Mouse (Mus musculus): ENCODE data around the gene Csf3. TPM values are rescaled to one million over a fixed set of nuclear protein-coding genes. Genes with fewer than 3 reads are reported as not detected.
A peak's percentile ranks its signal among the peaks of the same experiment; 100 is the strongest.
"Not testable (repeated sequence)": the region's sequence is repeated elsewhere in the genome, so short reads cannot be mapped to it uniquely, and the experiment has no call there.

The Csf3 gene
- polyA plus RNA-seq (2015; fragmentation: Nextera tagmentation; extraction: Ambion mirVana): 0.19 TPM in 1 of 2 replicates, not detected in the other

- DNase-seq (ENCODE audit: low spot score) (no peak), ATAC-seq (no peak)
- no peaks in the 10 kb centered on the region for H3K9me3 ChIP-seq (ENCODE audit: low read length)
- TF ChIP-seq EP300 (IDR thresholded peaks at IDR 0.05) (no peak), CTCF (IDR thresholded peaks at IDR 0.05) (no peak)
- no peaks in the 10 kb centered on the region for H3K27me3 ChIP-seq (replicated peaks; ENCODE audit: insufficient read depth, low read length)
- H3K36me3 ChIP-seq (ENCODE audit: insufficient read depth, low read length): no peaks in the 10 kb centered on the region
- no peak within 1 kb of the TSS for H3K27ac ChIP-seq (ENCODE audit: low read length)
- H3K9ac ChIP-seq (replicated peaks; ENCODE audit: low read depth): no peak within 1 kb of the TSS
- WGBS: 41% methylated on average over 10 of the region's 10 CpGs
- no peak within 1 kb of the TSS for H3K4me2 ChIP-seq (replicated peaks; ENCODE audit: low read depth, low read length)
- H3K4me3 ChIP-seq (ENCODE audit: low read depth, low read length): no peak within 1 kb of the TSS
- no peaks in the 10 kb centered on the region for H3K4me1 ChIP-seq (ENCODE audit: insufficient read depth, low read depth, low read length)
Measured at GRCm38 (mm10) chr11:98701213-98701670, at the start of gene Csf3. TSS of gene Csf3 (plus strand) at chr11:98701263.

DNA sequence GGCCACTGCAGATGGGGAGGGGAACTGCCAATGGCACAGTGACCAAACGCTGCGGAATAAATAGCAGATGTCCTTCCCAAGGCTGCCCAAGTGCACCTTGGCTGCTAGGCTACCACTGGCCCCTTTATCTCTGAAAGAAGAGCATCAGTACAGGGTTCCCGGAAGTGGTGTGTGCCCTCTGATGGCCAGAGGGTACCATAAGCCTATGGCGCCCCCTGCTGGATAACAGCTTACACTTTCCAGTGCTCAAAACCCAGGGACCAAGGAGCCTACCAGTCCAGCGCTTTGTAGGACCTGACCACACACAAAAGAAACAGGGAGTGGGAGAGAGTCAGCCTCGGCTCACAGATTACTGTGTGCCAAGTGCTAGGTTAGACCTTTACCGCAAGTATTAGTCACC is 46.0 kb upstream of the Csf3 start:
- H3K4me2 ChIP-seq (replicated peaks; ENCODE audit: low read depth, low read length); H3K27ac ChIP-seq (ENCODE audit: low read length); H3K4me1 ChIP-seq (ENCODE audit: insufficient read depth, low read depth, low read length); H3K4me3 ChIP-seq (ENCODE audit: low read depth, low read length); ATAC-seq; H3K9me3 ChIP-seq (ENCODE audit: low read length); H3K27me3 ChIP-seq (replicated peaks; ENCODE audit: insufficient read depth, low read length); H3K36me3 ChIP-seq (ENCODE audit: insufficient read depth, low read length); H3K9ac ChIP-seq (replicated peaks; ENCODE audit: low read depth): not testable (repeated sequence)
- peak; percentile 78 for TF ChIP-seq CTCF (IDR thresholded peaks at IDR 0.05)
- peak; percentile 79 for DNase-seq (ENCODE audit: low spot score)
- 16% methylated on average over 7 of the region's 7 CpGs for WGBS

DNA sequence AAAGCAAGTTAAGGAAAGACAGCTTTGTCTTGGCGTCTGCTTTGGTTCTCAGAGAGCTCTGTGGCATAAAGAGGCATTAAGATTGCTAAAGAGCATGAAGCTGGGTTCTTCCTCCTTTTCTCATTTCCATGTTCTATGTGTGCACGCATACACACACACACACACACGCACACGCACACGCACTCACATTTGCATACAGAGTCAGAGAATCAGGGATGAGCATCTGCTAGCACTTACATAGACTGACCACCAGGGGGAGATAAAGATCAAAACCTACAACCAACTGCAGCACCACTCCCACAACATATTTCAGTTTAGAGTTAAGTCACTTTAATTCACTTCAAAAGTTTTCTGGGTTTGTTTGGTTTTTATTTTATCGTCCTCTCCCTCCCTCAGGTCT is 40.5 kb upstream of the Csf3 start:
- H3K9me3 ChIP-seq (ENCODE audit: low read length): no peaks in the 10 kb centered on the region
- DNase-seq (ENCODE audit: low spot score) (peak; percentile 86), ATAC-seq (peak; percentile 67)
- no peaks in the 10 kb centered on the region for H3K36me3 ChIP-seq (ENCODE audit: insufficient read depth, low read length)
- H3K4me1 ChIP-seq (ENCODE audit: insufficient read depth, low read depth, low read length): no peaks in the 10 kb centered on the region
- TF ChIP-seq CTCF (IDR thresholded peaks at IDR 0.05) (peak; percentile 87), EP300 (IDR thresholded peaks at IDR 0.05) (no peak)
- H3K4me2 ChIP-seq (replicated peaks; ENCODE audit: low read depth, low read length): no peak overlapping the region
- no peak overlapping the region for H3K9ac ChIP-seq (replicated peaks; ENCODE audit: low read depth)
- H3K4me3 ChIP-seq (ENCODE audit: low read depth, low read length): no peak overlapping the region
- no peak overlapping the region for H3K27ac ChIP-seq (ENCODE audit: low read length)
- 7% methylated on average over 6 of the region's 6 CpGs for WGBS
- H3K27me3 ChIP-seq (replicated peaks; ENCODE audit: insufficient read depth, low read length): no peaks in the 10 kb centered on the region

GRCm38 (mm10) chr11:98664091-98664490 is 37.0 kb upstream of the Csf3 start, which contains the start of gene Gsdma:
TSS of gene Gsdma (plus strand) at chr11:98664351.
- Histone ChIP-seq H3K27ac (ENCODE audit: low read length) (no peak within 1 kb of the TSS), H3K9ac (replicated peaks; ENCODE audit: low read depth) (no peak within 1 kb of the TSS), H3K4me2 (replicated peaks; ENCODE audit: low read depth, low read length) (no peak within 1 kb of the TSS), H3K36me3 (ENCODE audit: insufficient read depth, low read length) (no peaks in the 10 kb centered on the region), H3K27me3 (replicated peaks; ENCODE audit: insufficient read depth, low read length) (no peaks in the 10 kb centered on the region), H3K4me3 (ENCODE audit: low read depth, low read length) (no peak within 1 kb of the TSS), H3K9me3 (ENCODE audit: low read length) (no peaks in the 10 kb centered on the region), H3K4me1 (ENCODE audit: insufficient read depth, low read depth, low read length) (no peaks in the 10 kb centered on the region)
- DNase-seq (ENCODE audit: low spot score) (no peak), ATAC-seq (no peak)
- 17% methylated on average over 4 of the region's 4 CpGs for WGBS
- TF ChIP-seq CTCF (IDR thresholded peaks at IDR 0.05): no peak
- TF ChIP-seq EP300 (IDR thresholded peaks at IDR 0.05): no peak

DNA sequence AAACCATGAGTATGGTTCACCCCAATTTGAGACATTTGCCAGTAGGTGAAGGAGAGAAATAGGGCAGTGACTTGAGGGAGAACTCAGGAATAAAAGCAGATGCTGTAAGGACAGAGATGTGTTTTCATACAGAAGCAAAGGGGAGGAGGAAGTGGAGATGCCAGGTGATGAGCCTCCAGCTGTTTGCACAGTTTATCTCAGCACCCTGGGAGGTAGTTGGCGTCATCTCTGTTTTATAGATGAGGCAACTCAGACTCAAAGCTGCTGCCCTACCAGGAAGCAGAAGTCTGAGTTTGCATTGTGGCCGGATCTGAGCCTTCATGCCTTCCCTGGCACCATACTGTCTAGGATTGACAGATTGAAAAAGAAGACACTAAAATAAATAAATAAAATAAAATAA is 32.1 kb upstream of the Csf3 start:
- Histone ChIP-seq H3K4me3 (ENCODE audit: low read depth, low read length) (no peak overlapping the region), H3K36me3 (ENCODE audit: insufficient read depth, low read length) (no peaks in the 10 kb centered on the region), H3K27ac (ENCODE audit: low read length) (no peak overlapping the region), H3K9me3 (ENCODE audit: low read length) (no peaks in the 10 kb centered on the region), H3K4me1 (ENCODE audit: insufficient read depth, low read depth, low read length) (no peaks in the 10 kb centered on the region), H3K9ac (replicated peaks; ENCODE audit: low read depth) (no peak overlapping the region), H3K4me2 (replicated peaks; ENCODE audit: low read depth, low read length) (no peak overlapping the region), H3K27me3 (replicated peaks; ENCODE audit: insufficient read depth, low read length) (no peaks in the 10 kb centered on the region)
- 43% methylated on average over 2 of the region's 2 CpGs for WGBS
- DNase-seq (ENCODE audit: low spot score) (no peak), ATAC-seq (no peak)
- TF ChIP-seq EP300 (IDR thresholded peaks at IDR 0.05) (no peak), CTCF (IDR thresholded peaks at IDR 0.05) (no peak)

- 54% methylated on average over 3 of the region's 3 CpGs for WGBS
- TF ChIP-seq EP300 (IDR thresholded peaks at IDR 0.05) (no peak), CTCF (IDR thresholded peaks at IDR 0.05) (no peak)
- ATAC-seq (no peak), DNase-seq (ENCODE audit: low spot score) (no peak)
- Histone ChIP-seq H3K9me3 (ENCODE audit: low read length) (no peaks in the 10 kb centered on the region), H3K27ac (ENCODE audit: low read length) (no peak overlapping the region), H3K4me1 (ENCODE audit: insufficient read depth, low read depth, low read length) (no peaks in the 10 kb centered on the region), H3K9ac (replicated peaks; ENCODE audit: low read depth) (no peak overlapping the region), H3K4me3 (ENCODE audit: low read depth, low read length) (no peak overlapping the region), H3K4me2 (replicated peaks; ENCODE audit: low read depth, low read length) (no peak overlapping the region), H3K27me3 (replicated peaks; ENCODE audit: insufficient read depth, low read length) (no peaks in the 10 kb centered on the region), H3K36me3 (ENCODE audit: insufficient read depth, low read length) (no peaks in the 10 kb centered on the region)
Measured at GRCm38 (mm10) chr11:98671284-98671815, 29.7 kb upstream of the Csf3 start.

- no peaks in the 10 kb centered on the region for H3K9me3 ChIP-seq (ENCODE audit: low read length)
- no peaks in the 10 kb centered on the region for H3K4me1 ChIP-seq (ENCODE audit: insufficient read depth, low read depth, low read length)
- H3K27me3 ChIP-seq (replicated peaks; ENCODE audit: insufficient read depth, low read length): no peaks in the 10 kb centered on the region
- no peaks in the 10 kb centered on the region for H3K36me3 ChIP-seq (ENCODE audit: insufficient read depth, low read length)
- TF ChIP-seq EP300 (IDR thresholded peaks at IDR 0.05): no peak
- no peak for TF ChIP-seq CTCF (IDR thresholded peaks at IDR 0.05)
- 54% methylated on average over 5 of the region's 5 CpGs for WGBS
- no peak for DNase-seq (ENCODE audit: low spot score)
- H3K9ac ChIP-seq (replicated peaks; ENCODE audit: low read depth): no peak overlapping the region; the same call in 1 of the 2 replicates
- H3K4me2 ChIP-seq (replicated peaks; ENCODE audit: low read depth, low read length): no peak overlapping the region
- no peak for ATAC-seq
- H3K4me3 ChIP-seq (ENCODE audit: low read depth, low read length): no peak overlapping the region
- H3K27ac ChIP-seq (ENCODE audit: low read length): no peak overlapping the region
Measured at GRCm38 (mm10) chr11:98671857-98672256, 29.2 kb upstream of the Csf3 start.

Measured in lung, postnatal 0 days (tissue).